Mouse (Mus musculus): ENCODE results near the gene Dennd4b. TPM values are rescaled to one million over a fixed set of nuclear protein-coding genes. Genes with fewer than 3 reads are reported as not detected.
A peak's percentile ranks its signal among the peaks of the same experiment; 100 is the strongest.

Dennd4b gene
- polyA plus RNA-seq, 1 experiment from 2014 or later: 3.9 TPM

DNA sequence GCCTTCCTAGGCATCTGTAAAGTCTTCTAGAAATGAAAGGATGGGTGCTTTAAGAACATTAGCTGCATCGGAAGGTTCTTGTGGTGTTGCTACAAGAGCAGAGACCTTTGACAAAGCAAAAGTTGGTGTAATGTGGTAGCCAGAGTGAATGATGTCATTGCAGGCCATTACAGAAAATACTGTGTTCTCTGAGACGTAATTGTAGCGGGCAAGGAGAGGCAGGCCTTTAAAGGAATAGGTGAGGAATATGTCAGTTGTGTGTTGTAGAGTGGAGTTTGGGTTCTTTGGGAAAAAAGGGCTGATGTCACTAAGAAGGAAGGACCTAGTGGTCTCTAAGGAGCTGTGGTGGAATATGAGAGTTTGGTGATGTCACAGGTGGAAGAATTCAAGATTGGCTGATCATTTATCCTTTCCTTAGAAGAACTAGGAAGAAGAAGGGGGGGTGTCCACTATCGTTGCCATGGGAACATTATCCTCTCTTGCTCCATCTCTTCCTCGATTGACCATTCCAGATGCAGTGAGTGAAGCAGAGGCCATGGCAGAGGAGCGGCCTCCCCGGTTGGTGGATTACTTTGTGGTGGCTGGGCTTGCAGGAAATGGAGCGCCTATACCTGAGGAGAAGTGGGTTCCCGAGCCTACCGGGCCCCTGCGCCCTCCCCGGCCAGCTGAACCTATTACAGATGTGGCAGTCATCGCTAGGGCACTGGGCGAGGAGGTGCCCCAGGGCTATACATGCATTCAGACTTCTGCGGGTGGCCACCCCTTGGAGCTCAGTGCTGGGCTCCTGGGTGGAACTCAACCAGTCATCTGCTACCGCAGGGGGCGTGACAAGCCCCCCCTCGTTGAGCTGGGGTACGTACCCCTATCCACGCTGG is 2.2 kb downstream of the Dennd4b start:
- DNase-seq (ENCODE audit: low spot score): no peak
- Histone ChIP-seq H3K27me3 (ENCODE audit: control insufficient read depth, insufficient read depth, low read length) (no peaks in the 10 kb centered on the region), H3K9ac (ENCODE audit: low read length) (no peak overlapping the region), H3K27ac (replicated peaks; ENCODE audit: low read depth, low read length) (no peak overlapping the region), H3K9me3 (ENCODE audit: control insufficient read depth, low read length) (no peaks in the 10 kb centered on the region), H3K4me2 (ENCODE audit: low read depth, severe bottlenecking) (peak overlapping the region; percentile 71; the same call in 1 of the 2 replicates), H3K4me1 (ENCODE audit: control insufficient read depth, insufficient read depth, low read length) (0 out of 2 replicates have a peak, but pooled peaks cover 8% of the 10 kb centered on the region), H3K4me3 (ENCODE audit: low read depth, low read length) (no peak overlapping the region), H3K36me3 (ENCODE audit: control insufficient read depth, insufficient read depth, low read length) (peaks cover 5% of the 10 kb centered on the region)
- no peak for ATAC-seq (ENCODE audit: insufficient number of reproducible peaks, low FRiP score, low TSS enrichment, low read depth)
- WGBS: 95% methylated on average over 20 of the region's 20 CpGs

DNA sequence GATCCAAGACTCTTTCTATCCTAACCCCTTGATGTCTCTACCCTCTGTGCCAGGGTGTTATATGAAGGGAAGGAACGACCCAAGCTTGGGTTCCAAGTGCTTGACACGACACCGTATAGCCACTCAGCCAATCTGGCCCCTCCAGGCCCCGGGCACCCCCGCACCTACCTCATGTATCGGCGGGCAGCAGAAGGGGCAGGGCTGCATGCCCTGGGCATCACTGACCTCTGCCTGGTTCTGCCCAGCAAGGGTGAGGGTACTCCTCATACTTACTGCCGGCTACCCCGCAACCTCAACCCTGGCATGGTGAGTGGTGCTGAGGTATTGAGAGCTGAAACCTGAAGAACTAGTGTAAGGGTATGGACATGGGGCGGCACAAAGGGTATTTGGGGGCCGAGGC is 3.2 kb downstream of the Dennd4b start:
- DNase-seq (ENCODE audit: low spot score): no peak
- WGBS: 98% methylated on average over 11 of the region's 11 CpGs
- no peak for ATAC-seq (ENCODE audit: insufficient number of reproducible peaks, low FRiP score, low TSS enrichment, low read depth)

DNA sequence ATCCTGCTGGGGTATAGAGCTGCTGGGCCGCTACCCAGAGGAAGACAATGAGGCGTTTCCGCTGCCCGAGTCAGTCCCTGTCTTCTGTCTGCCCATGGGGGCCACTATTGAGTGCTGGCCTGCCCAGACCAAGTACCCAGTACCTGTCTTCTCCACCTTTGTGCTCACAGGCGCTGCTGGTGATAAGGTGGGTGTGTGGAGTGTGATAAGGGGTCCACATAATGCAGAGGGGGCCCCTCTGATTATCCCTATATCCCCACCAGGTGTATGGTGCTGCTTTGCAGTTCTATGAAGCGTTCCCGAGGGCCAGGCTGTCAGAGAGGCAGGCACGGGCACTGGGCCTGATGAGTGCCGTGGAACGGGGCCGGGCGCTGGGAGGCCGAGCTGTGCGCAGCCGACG is 4.0 kb downstream of the Dennd4b start:
- H3K4me1 ChIP-seq (ENCODE audit: control insufficient read depth, insufficient read depth, low read length): 0 out of 2 replicates have a peak, but pooled peaks cover 8% of the 10 kb centered on the region
- H3K4me2 ChIP-seq (ENCODE audit: low read depth, severe bottlenecking): no peak overlapping the region
- no peak overlapping the region for H3K9ac ChIP-seq (ENCODE audit: low read length)
- no peaks in the 10 kb centered on the region for H3K9me3 ChIP-seq (ENCODE audit: control insufficient read depth, low read length)
- H3K36me3 ChIP-seq (ENCODE audit: control insufficient read depth, insufficient read depth, low read length): peaks cover 2% of the 10 kb centered on the region; the same call in 1 of the 2 replicates
- no peaks in the 10 kb centered on the region for H3K27me3 ChIP-seq (ENCODE audit: control insufficient read depth, insufficient read depth, low read length)
- DNase-seq (ENCODE audit: low spot score): no peak
- H3K4me3 ChIP-seq (ENCODE audit: low read depth, low read length): no peak overlapping the region
- H3K27ac ChIP-seq (replicated peaks; ENCODE audit: low read depth, low read length): no peak overlapping the region
- 84% methylated on average over 16 of the region's 16 CpGs for WGBS
- no peak for ATAC-seq (ENCODE audit: insufficient number of reproducible peaks, low FRiP score, low TSS enrichment, low read depth)

More for the DNA sequence above, 3.2 kb downstream of the Dennd4b start:
- Histone ChIP-seq H3K9ac (ENCODE audit: low read length) (no peak overlapping the region), H3K4me1 (ENCODE audit: control insufficient read depth, insufficient read depth, low read length) (0 out of 2 replicates have a peak, but pooled peaks cover 8% of the 10 kb centered on the region), H3K27me3 (ENCODE audit: control insufficient read depth, insufficient read depth, low read length) (no peaks in the 10 kb centered on the region), H3K9me3 (ENCODE audit: control insufficient read depth, low read length) (no peaks in the 10 kb centered on the region), H3K27ac (replicated peaks; ENCODE audit: low read depth, low read length) (no peak overlapping the region), H3K4me2 (ENCODE audit: low read depth, severe bottlenecking) (no peak overlapping the region), H3K36me3 (ENCODE audit: control insufficient read depth, insufficient read depth, low read length) (peaks cover 3% of the 10 kb centered on the region; the same call in 1 of the 2 replicates), H3K4me3 (ENCODE audit: low read depth, low read length) (no peak overlapping the region)

DNA sequence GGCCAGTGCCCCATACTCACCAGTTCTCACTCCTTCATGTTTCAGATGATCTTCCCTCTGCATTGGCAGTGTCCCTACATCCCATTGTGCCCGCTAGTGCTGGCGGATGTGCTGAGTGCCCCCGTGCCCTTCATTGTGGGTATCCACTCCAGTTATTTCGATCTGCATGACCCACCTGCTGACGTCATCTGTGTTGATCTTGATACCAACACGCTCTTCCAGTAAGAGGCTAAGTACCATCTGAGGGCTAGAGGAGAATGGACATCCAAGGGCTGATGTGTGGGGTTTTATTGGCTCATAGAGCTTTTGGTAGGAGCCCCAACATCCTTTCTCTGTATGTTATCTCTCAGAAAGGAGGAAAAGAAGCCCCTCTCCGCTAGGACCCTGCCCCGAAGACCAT is 5.8 kb downstream of the Dennd4b start:
- Histone ChIP-seq H3K4me1 (ENCODE audit: control insufficient read depth, insufficient read depth, low read length) (0 out of 2 replicates have a peak, but pooled peaks cover 8% of the 10 kb centered on the region), H3K4me2 (ENCODE audit: low read depth, severe bottlenecking) (no peak overlapping the region), H3K27ac (replicated peaks; ENCODE audit: low read depth, low read length) (no peak overlapping the region), H3K36me3 (ENCODE audit: control insufficient read depth, insufficient read depth, low read length) (peaks cover 2% of the 10 kb centered on the region; the same call in 1 of the 2 replicates), H3K4me3 (ENCODE audit: low read depth, low read length) (no peak overlapping the region), H3K9me3 (ENCODE audit: control insufficient read depth, low read length) (no peaks in the 10 kb centered on the region), H3K9ac (ENCODE audit: low read length) (no peak overlapping the region), H3K27me3 (ENCODE audit: control insufficient read depth, insufficient read depth, low read length) (no peaks in the 10 kb centered on the region)
- WGBS: 95% methylated on average over 8 of the region's 8 CpGs
- no peak for ATAC-seq (ENCODE audit: insufficient number of reproducible peaks, low FRiP score, low TSS enrichment, low read depth)
- DNase-seq (ENCODE audit: low spot score): no peak

GRCm38 (mm10) chr3:90272170-90272569 is 7.2 kb downstream of the Dennd4b start:
- WGBS: 77% methylated on average over 9 of the region's 9 CpGs
- Histone ChIP-seq H3K9me3 (ENCODE audit: control insufficient read depth, low read length) (no peaks in the 10 kb centered on the region), H3K27me3 (ENCODE audit: control insufficient read depth, insufficient read depth, low read length) (no peaks in the 10 kb centered on the region), H3K27ac (replicated peaks; ENCODE audit: low read depth, low read length) (no peak overlapping the region), H3K4me1 (ENCODE audit: control insufficient read depth, insufficient read depth, low read length) (no peaks in the 10 kb centered on the region), H3K36me3 (ENCODE audit: control insufficient read depth, insufficient read depth, low read length) (peaks cover 2% of the 10 kb centered on the region; the same call in 1 of the 2 replicates), H3K4me2 (ENCODE audit: low read depth, severe bottlenecking) (no peak overlapping the region), H3K4me3 (ENCODE audit: low read depth, low read length) (no peak overlapping the region), H3K9ac (ENCODE audit: low read length) (no peak overlapping the region)
- ATAC-seq (ENCODE audit: insufficient number of reproducible peaks, low FRiP score, low TSS enrichment, low read depth): no peak
- DNase-seq (ENCODE audit: low spot score): no peak

GRCm38 (mm10) chr3:90273855-90274254 is 8.9 kb downstream of the Dennd4b start:
- Histone ChIP-seq H3K36me3 (ENCODE audit: control insufficient read depth, insufficient read depth, low read length) (no peaks in the 10 kb centered on the region; the same call in 1 of the 2 replicates), H3K9me3 (ENCODE audit: control insufficient read depth, low read length) (no peaks in the 10 kb centered on the region), H3K27ac (replicated peaks; ENCODE audit: low read depth, low read length) (no peak overlapping the region), H3K4me1 (ENCODE audit: control insufficient read depth, insufficient read depth, low read length) (no peaks in the 10 kb centered on the region), H3K4me2 (ENCODE audit: low read depth, severe bottlenecking) (no peak overlapping the region), H3K27me3 (ENCODE audit: control insufficient read depth, insufficient read depth, low read length) (no peaks in the 10 kb centered on the region), H3K4me3 (ENCODE audit: low read depth, low read length) (no peak overlapping the region), H3K9ac (ENCODE audit: low read length) (no peak overlapping the region; the same call in 1 of the 2 replicates)
- DNase-seq (ENCODE audit: low spot score): no peak
- no peak for ATAC-seq (ENCODE audit: insufficient number of reproducible peaks, low FRiP score, low TSS enrichment, low read depth)
- WGBS: 93% methylated on average over 22 of the region's 22 CpGs

DNA sequence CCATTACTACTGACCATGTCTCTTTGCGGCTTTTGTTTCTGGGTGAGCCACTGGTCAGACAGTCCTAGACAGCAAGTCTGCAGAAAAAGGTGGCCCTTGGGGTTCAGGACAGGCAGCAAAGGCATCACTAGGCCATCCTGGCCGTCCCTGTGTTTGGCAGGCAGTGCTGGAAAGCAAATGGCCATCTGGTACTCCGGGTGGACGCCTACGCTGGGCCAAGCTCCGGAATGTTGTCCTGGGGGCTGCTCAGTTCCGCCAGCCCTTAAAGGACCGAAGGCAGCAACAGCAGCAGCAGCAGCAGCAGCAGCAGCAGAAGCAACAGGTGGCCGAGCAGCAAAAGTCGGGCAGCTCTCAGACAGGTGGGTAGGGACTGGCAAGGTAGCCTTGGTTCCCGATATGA is 10.3 kb downstream of the Dennd4b start:
- no peaks in the 10 kb centered on the region for H3K27me3 ChIP-seq (ENCODE audit: control insufficient read depth, insufficient read depth, low read length)
- no peak overlapping the region for H3K4me2 ChIP-seq (ENCODE audit: low read depth, severe bottlenecking)
- ATAC-seq (ENCODE audit: insufficient number of reproducible peaks, low FRiP score, low TSS enrichment, low read depth) (no peak), DNase-seq (ENCODE audit: low spot score) (no peak)
- no peaks in the 10 kb centered on the region; the same call in 1 of the 2 replicates for H3K36me3 ChIP-seq (ENCODE audit: control insufficient read depth, insufficient read depth, low read length)
- H3K9ac ChIP-seq (ENCODE audit: low read length): no peak overlapping the region
- no peak overlapping the region for H3K4me3 ChIP-seq (ENCODE audit: low read depth, low read length)
- no peaks in the 10 kb centered on the region for H3K9me3 ChIP-seq (ENCODE audit: control insufficient read depth, low read length)
- H3K27ac ChIP-seq (replicated peaks; ENCODE audit: low read depth, low read length): no peak overlapping the region
- H3K4me1 ChIP-seq (ENCODE audit: control insufficient read depth, insufficient read depth, low read length): no peaks in the 10 kb centered on the region
- WGBS: 87% methylated on average over 11 of the region's 11 CpGs

- H3K9me3 ChIP-seq (ENCODE audit: control insufficient read depth, low read length): no peaks in the 10 kb centered on the region
- WGBS: 31% methylated on average over 16 of the region's 16 CpGs
- H3K36me3 ChIP-seq (ENCODE audit: control insufficient read depth, insufficient read depth, low read length): no peaks in the 10 kb centered on the region; the same call in 1 of the 2 replicates
- H3K4me1 ChIP-seq (ENCODE audit: control insufficient read depth, insufficient read depth, low read length): no peaks in the 10 kb centered on the region
- H3K27me3 ChIP-seq (ENCODE audit: control insufficient read depth, insufficient read depth, low read length): no peaks in the 10 kb centered on the region
- H3K27ac ChIP-seq (replicated peaks; ENCODE audit: low read depth, low read length): no peak overlapping the region
- H3K4me2 ChIP-seq (ENCODE audit: low read depth, severe bottlenecking): no peak overlapping the region
- ATAC-seq (ENCODE audit: insufficient number of reproducible peaks, low FRiP score, low TSS enrichment, low read depth) (no peak), DNase-seq (ENCODE audit: low spot score) (no peak)
- no peak overlapping the region for H3K4me3 ChIP-seq (ENCODE audit: low read depth, low read length)
- H3K9ac ChIP-seq (ENCODE audit: low read length): no peak overlapping the region
Observed at GRCm38 (mm10) chr3:90276858-90277257, 11.9 kb downstream of the Dennd4b start.

Measured in limb, embryonic 11.5 days (tissue).